Mouse (Mus musculus): Measurements from ENCODE around the gene Col1a1.
"Not testable (repeated sequence)": the region's sequence is repeated elsewhere in the genome, so short reads cannot be mapped to it uniquely, and the experiment has no call there.

- not testable (repeated sequence) for TF ChIP-seq RCOR1 (conservative IDR thresholded peaks at IDR 0.05; ENCODE audit: low read depth, low read length); POLR2A (IDR thresholded peaks at IDR 0.05; ENCODE audit: low read depth, low read length); ETS1 (conservative IDR thresholded peaks at IDR 0.05; ENCODE audit: low read depth, low read length); KAT2A (IDR thresholded peaks at IDR 0.05; ENCODE audit: insufficient replicate concordance, low read length); CTCF (conservative IDR thresholded peaks at IDR 0.05 in 1 of 2, IDR thresholded peaks at IDR 0.05 in 1 of 2; ENCODE audit: low read depth in 2 of 2, low read length in 2 of 2); ZC3H11A (IDR thresholded peaks at IDR 0.05; ENCODE audit: low read depth, low read length); TBP (conservative IDR thresholded peaks at IDR 0.05; ENCODE audit: low read depth, low read length); ZKSCAN1 (IDR thresholded peaks at IDR 0.05; ENCODE audit: borderline replicate concordance, low read depth, low read length); USF2 (conservative IDR thresholded peaks at IDR 0.05; ENCODE audit: low read depth, low read length); MAFK (IDR thresholded peaks at IDR 0.05; ENCODE audit: insufficient replicate concordance, low read length); JUN (IDR thresholded peaks at IDR 0.05; ENCODE audit: insufficient read depth, low read depth, low read length); IRF4 (IDR thresholded peaks at IDR 0.05; ENCODE audit: low read depth, low read length)
These were observed 33.7 kb downstream of the Col1a1 start for GRCm38 (mm10) chr11:94969709-94970108.
